Mouse (Mus musculus): ENCODE results near the gene Prkag2. TPM values are rescaled to one million over a fixed set of nuclear protein-coding genes. Genes with fewer than 3 reads are reported as not detected.
A peak's percentile ranks its signal among the peaks of the same experiment; 100 is the strongest.

Prkag2 gene
- polyA plus RNA-seq, 1 experiment, result 60.2 TPM

- peaks cover 11% of the 10 kb centered on the region for H3K4me1 ChIP-seq (ENCODE audit: control insufficient read depth, insufficient read depth, insufficient read length, low read length)
- H3K27ac ChIP-seq (replicated peaks; ENCODE audit: low read depth, low read length), result no peak overlapping the region
- no peak overlapping the region for H3K4me3 ChIP-seq (ENCODE audit: insufficient read depth, low read depth, low read length)
These were observed 90.7 kb downstream of the Prkag2 start for GRCm38 (mm10) chr5:25009770-25010169.

GRCm38 (mm10) chr5:25008966-25009365 lies 91.5 kb downstream of the Prkag2 start:
- no peak overlapping the region for H3K4me3 ChIP-seq (ENCODE audit: insufficient read depth, low read depth, low read length)
- no peak overlapping the region for H3K27ac ChIP-seq (replicated peaks; ENCODE audit: low read depth, low read length)

GRCm38 (mm10) chr5:25006848-25007247 lies 93.6 kb downstream of the Prkag2 start:
- H3K4me1 ChIP-seq (ENCODE audit: control insufficient read depth, insufficient read depth, insufficient read length, low read length), result peaks cover 19% of the 10 kb centered on the region
- H3K4me3 ChIP-seq (ENCODE audit: insufficient read depth, low read depth, low read length), result no peak overlapping the region
- no peak overlapping the region for H3K27ac ChIP-seq (replicated peaks; ENCODE audit: low read depth, low read length)

More at GRCm38 (mm10) chr5:25008966-25009365, 91.5 kb downstream of the Prkag2 start:
- H3K4me1 ChIP-seq (ENCODE audit: control insufficient read depth, insufficient read depth, insufficient read length, low read length), result peaks cover 13% of the 10 kb centered on the region

GRCm38 (mm10) chr5:25005532-25006129 lies 94.8 kb downstream of the Prkag2 start:
- Histone ChIP-seq H3K27ac (replicated peaks; ENCODE audit: low read depth, low read length) (no peak overlapping the region), H3K4me1 (ENCODE audit: control insufficient read depth, insufficient read depth, insufficient read length, low read length) (peaks cover 19% of the 10 kb centered on the region)

GRCm38 (mm10) chr5:25001391-25001794 lies 99.0 kb downstream of the Prkag2 start:
- peaks cover 13% of the 10 kb centered on the region for H3K4me1 ChIP-seq (ENCODE audit: control insufficient read depth, insufficient read depth, insufficient read length, low read length)
- peak overlapping the region; percentile 52 for H3K27ac ChIP-seq (replicated peaks; ENCODE audit: low read depth, low read length)
- no peak overlapping the region for H3K4me3 ChIP-seq (ENCODE audit: insufficient read depth, low read depth, low read length)

More at GRCm38 (mm10) chr5:25005532-25006129, 94.8 kb downstream of the Prkag2 start:
- no peak overlapping the region for H3K4me3 ChIP-seq (ENCODE audit: insufficient read depth, low read depth, low read length)

GRCm38 (mm10) chr5:24999351-24999750 lies 101.1 kb downstream of the Prkag2 start:
- H3K27ac ChIP-seq (replicated peaks; ENCODE audit: low read depth, low read length), result no peak overlapping the region
- peaks cover 19% of the 10 kb centered on the region for H3K4me1 ChIP-seq (ENCODE audit: control insufficient read depth, insufficient read depth, insufficient read length, low read length)
- no peak overlapping the region for H3K4me3 ChIP-seq (ENCODE audit: insufficient read depth, low read depth, low read length)

- peak overlapping the region; percentile 31 for H3K4me3 ChIP-seq (ENCODE audit: insufficient read depth, low read depth, low read length)
- peak overlapping the region; percentile 57 for H3K27ac ChIP-seq (replicated peaks; ENCODE audit: low read depth, low read length)
- peaks cover 6% of the 10 kb centered on the region; the same call in 1 of the 2 replicates for H3K4me1 ChIP-seq (ENCODE audit: control insufficient read depth, insufficient read depth, insufficient read length, low read length)
These were observed 104.8 kb downstream of the Prkag2 start for GRCm38 (mm10) chr5:24995576-24996100.

GRCm38 (mm10) chr5:24993190-24993589 lies 107.3 kb downstream of the Prkag2 start:
- Histone ChIP-seq H3K4me1 (ENCODE audit: control insufficient read depth, insufficient read depth, insufficient read length, low read length) (peaks cover 6% of the 10 kb centered on the region; the same call in 1 of the 2 replicates), H3K27ac (replicated peaks; ENCODE audit: low read depth, low read length) (no peak overlapping the region), H3K4me3 (ENCODE audit: insufficient read depth, low read depth, low read length) (no peak overlapping the region)

- no peak overlapping the region for H3K27ac ChIP-seq (replicated peaks; ENCODE audit: low read depth, low read length)
- peaks cover 6% of the 10 kb centered on the region; the same call in 1 of the 2 replicates for H3K4me1 ChIP-seq (ENCODE audit: control insufficient read depth, insufficient read depth, insufficient read length, low read length)
- no peak overlapping the region for H3K4me3 ChIP-seq (ENCODE audit: insufficient read depth, low read depth, low read length)
These were observed 108.9 kb downstream of the Prkag2 start for GRCm38 (mm10) chr5:24991575-24991974.

GRCm38 (mm10) chr5:24990460-24990859 lies 110.0 kb downstream of the Prkag2 start:
- H3K4me1 ChIP-seq (ENCODE audit: control insufficient read depth, insufficient read depth, insufficient read length, low read length), result peaks cover 6% of the 10 kb centered on the region; the same call in 1 of the 2 replicates
- H3K27ac ChIP-seq (replicated peaks; ENCODE audit: low read depth, low read length), result no peak overlapping the region
- no peak overlapping the region for H3K4me3 ChIP-seq (ENCODE audit: insufficient read depth, low read depth, low read length)

- no peaks in the 10 kb centered on the region; the same call in 1 of the 2 replicates for H3K4me1 ChIP-seq (ENCODE audit: control insufficient read depth, insufficient read depth, insufficient read length, low read length)
- H3K27ac ChIP-seq (replicated peaks; ENCODE audit: low read depth, low read length), result no peak overlapping the region
- H3K4me3 ChIP-seq (ENCODE audit: insufficient read depth, low read depth, low read length), result no peak overlapping the region
These were observed 110.8 kb downstream of the Prkag2 start for GRCm38 (mm10) chr5:24989683-24990082.

GRCm38 (mm10) chr5:24986956-24987355 lies 113.5 kb downstream of the Prkag2 start:
- Histone ChIP-seq H3K4me3 (ENCODE audit: insufficient read depth, low read depth, low read length) (no peak overlapping the region), H3K4me1 (ENCODE audit: control insufficient read depth, insufficient read depth, insufficient read length, low read length) (peaks cover 5% of the 10 kb centered on the region), H3K27ac (replicated peaks; ENCODE audit: low read depth, low read length) (no peak overlapping the region)

GRCm38 (mm10) chr5:24986204-24986940 lies 114.1 kb downstream of the Prkag2 start:
- Histone ChIP-seq H3K27ac (replicated peaks; ENCODE audit: low read depth, low read length) (no peak overlapping the region), H3K4me3 (ENCODE audit: insufficient read depth, low read depth, low read length) (no peak overlapping the region), H3K4me1 (ENCODE audit: control insufficient read depth, insufficient read depth, insufficient read length, low read length) (peaks cover 7% of the 10 kb centered on the region)

GRCm38 (mm10) chr5:24985434-24986176 lies 114.8 kb downstream of the Prkag2 start:
- Histone ChIP-seq H3K4me3 (ENCODE audit: insufficient read depth, low read depth, low read length) (no peak overlapping the region), H3K27ac (replicated peaks; ENCODE audit: low read depth, low read length) (no peak overlapping the region), H3K4me1 (ENCODE audit: control insufficient read depth, insufficient read depth, insufficient read length, low read length) (peaks cover 15% of the 10 kb centered on the region)

GRCm38 (mm10) chr5:24984157-24984556 lies 116.3 kb downstream of the Prkag2 start:
- Histone ChIP-seq H3K27ac (replicated peaks; ENCODE audit: low read depth, low read length) (no peak overlapping the region; the same call in 1 of the 2 replicates), H3K4me3 (ENCODE audit: insufficient read depth, low read depth, low read length) (no peak overlapping the region), H3K4me1 (ENCODE audit: control insufficient read depth, insufficient read depth, insufficient read length, low read length) (peaks cover 27% of the 10 kb centered on the region)

Measured in brown adipose tissue, adult 24 weeks (tissue).